Mouse (Mus musculus) myocyte (in vitro differentiated cells): Measurements from ENCODE around the gene Mrc2. TPM values are rescaled to one million over a fixed set of nuclear protein-coding genes. Genes with fewer than 3 reads are reported as not detected.

Source experiments
- H3K27me3 ChIP-seq: one replicate; pipeline ENCODE4 v1.6.1; 2011; ENCODE audit not compliant: control insufficient read depth, insufficient read depth, insufficient read length
- H3K36me3 ChIP-seq: one replicate; pipeline ENCODE4 v1.6.1; 2011; ENCODE audit not compliant: control insufficient read depth, insufficient read depth
- H3K4me2 ChIP-seq: one replicate; pipeline ENCODE4 v1.6.1; 2011; ENCODE audit warnings: low read depth, control low read depth
- H3K4me3 ChIP-seq: one replicate; pipeline ENCODE4 v1.5.1; 2011; ENCODE audit warnings: mild to moderate bottlenecking, control low read depth, moderate library complexity
- H3K79me2 ChIP-seq: one replicate; pipeline ENCODE4 v1.6.1; 2011; ENCODE audit not compliant: control insufficient read depth, insufficient read depth
- H3ac ChIP-seq: one replicate; pipeline ENCODE4 v1.6.1; 2011; ENCODE audit not compliant: control insufficient read depth, insufficient read length
- CEBPB ChIP-seq: IDR thresholded peaks from 2 replicates; pipeline ENCODE4 v1.6.1; 2011; ENCODE audit warnings: mild to moderate bottlenecking, moderate library complexity; ENCODE audit not compliant: poor library complexity, insufficient read depth, severe bottlenecking
- E2F4 ChIP-seq: IDR thresholded peaks from one replicate; pipeline ENCODE4 v1.6.1; 2011; ENCODE audit warnings: mild to moderate bottlenecking, control low read depth, moderate library complexity; ENCODE audit not compliant: insufficient read depth
- MAX ChIP-seq: IDR thresholded peaks from one replicate; pipeline ENCODE4 v1.6.1; 2011; ENCODE audit warnings: low read depth, mild to moderate bottlenecking, control low read depth
- MYOD1 ChIP-seq, 3 experiments: IDR thresholded peaks; one replicate each; pipeline ENCODE4 v1.6.1; 2011; ENCODE audit warnings: control low read depth in 2 of 3, low read depth in 2 of 3, mild to moderate bottlenecking in 2 of 3, moderate library complexity in 1 of 3; ENCODE audit not compliant: insufficient read length in 2 of 3, control insufficient read depth in 1 of 3
- MYOG ChIP-seq, 3 experiments: IDR thresholded peaks; one replicate each; pipeline ENCODE4 v1.6.1; 2011; ENCODE audit warnings: control low read depth in 2 of 3, low read depth in 2 of 3, mild to moderate bottlenecking in 2 of 3; ENCODE audit not compliant: insufficient read length in 2 of 3, control insufficient read depth in 1 of 3, insufficient read depth in 1 of 3
- POLR2A ChIP-seq: IDR thresholded peaks from one replicate; pipeline ENCODE4 v1.6.1; 2011; ENCODE audit warnings: low read depth, mild to moderate bottlenecking, control low read depth, moderate library complexity; ENCODE audit not compliant: insufficient read length
- POLR2AphosphoS2 ChIP-seq: IDR thresholded peaks from one replicate; pipeline ENCODE4 v1.6.1; 2011; ENCODE audit warnings: low read depth, control low read depth; ENCODE audit not compliant: insufficient read length
- REST ChIP-seq: IDR thresholded peaks from one replicate; pipeline ENCODE4 v1.6.1; 2011; ENCODE audit warnings: mild to moderate bottlenecking, control low read depth, moderate library complexity; ENCODE audit not compliant: insufficient read depth, insufficient read length
- SRF ChIP-seq: IDR thresholded peaks from one replicate; pipeline ENCODE4 v1.6.1; 2011; ENCODE audit warnings: low read depth; ENCODE audit not compliant: control insufficient read depth, insufficient read length
- TCF12 ChIP-seq: IDR thresholded peaks from one replicate; pipeline ENCODE4 v1.6.1; 2011; ENCODE audit warnings: mild to moderate bottlenecking, control low read depth; ENCODE audit not compliant: poor library complexity, insufficient read depth, severe bottlenecking
- TCF3 ChIP-seq: IDR thresholded peaks from one replicate; pipeline ENCODE4 v1.6.1; 2011; ENCODE audit warnings: low read depth, control low read depth; ENCODE audit not compliant: insufficient read length
- USF1 ChIP-seq: IDR thresholded peaks from one replicate; pipeline ENCODE4 v1.6.1; 2011; ENCODE audit warnings: low read depth, mild to moderate bottlenecking, control low read depth, moderate library complexity
- polyA plus RNA-seq: library from polyadenylated mRNA; unstranded; fragments of >200 nt; fragmentation: generic; extraction: Trizol; gene quantifications from one replicate; pipeline ENCODE4 v1.2.1, GENCODE M21; 2012; ENCODE audit warnings: missing spikeins

Gene Mrc2
- polyA plus RNA-seq, 1 experiment: 47.7 TPM

DNA sequence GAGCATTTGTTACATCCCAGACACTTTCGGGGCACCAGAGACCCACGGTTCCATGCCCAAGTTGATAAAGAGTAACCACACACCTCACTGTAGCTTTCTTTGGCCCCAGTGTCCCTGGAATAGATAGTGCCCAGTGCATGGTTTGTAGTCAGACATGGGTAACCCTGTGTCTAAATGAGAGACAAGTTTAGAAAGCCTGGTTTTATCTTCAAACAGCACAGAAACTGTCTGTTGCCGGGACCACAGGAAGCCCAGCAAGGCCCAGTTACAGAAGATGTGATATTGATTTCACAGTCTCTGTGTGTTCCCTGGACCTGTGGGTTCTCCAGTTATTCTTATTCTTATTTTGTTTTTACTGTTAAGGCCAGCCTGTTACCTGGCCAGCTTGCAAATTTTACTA, 74.7 kb downstream of the Mrc2 start:
- no peak overlapping the region for H3K4me2 ChIP-seq
- no peaks in the 10 kb centered on the region for H3K79me2 ChIP-seq
- H3K27me3 ChIP-seq: no peaks in the 10 kb centered on the region
- H3ac ChIP-seq: no peak overlapping the region
- H3K4me3 ChIP-seq: no peak overlapping the region
- H3K36me3 ChIP-seq: no peaks in the 10 kb centered on the region
- no peak for TF ChIP-seq MYOG (IDR thresholded peaks at IDR 0.05; ENCODE audit: control insufficient read depth in 1 of 3, insufficient read depth in 1 of 3, insufficient read length in 2 of 3, low read depth in 2 of 3)
- no peak for TF ChIP-seq REST
- TF ChIP-seq SRF: no peak
- TF ChIP-seq TCF3: no peak
- no peak for TF ChIP-seq TCF12
- no peak for TF ChIP-seq CEBPB
- no peak for TF ChIP-seq E2F4

GRCm38 (mm10) chr11:105368833-105369232, 76.4 kb downstream of the Mrc2 start:
- no peak overlapping the region for H3K4me3 ChIP-seq
- H3K27me3 ChIP-seq: no peaks in the 10 kb centered on the region
- no peaks in the 10 kb centered on the region for H3K36me3 ChIP-seq
- no peaks in the 10 kb centered on the region for H3K79me2 ChIP-seq
- TF ChIP-seq MYOG (IDR thresholded peaks at IDR 0.05; ENCODE audit: control insufficient read depth in 1 of 3, insufficient read depth in 1 of 3, insufficient read length in 2 of 3, low read depth in 2 of 3): no peak
- no peak for TF ChIP-seq MAX
- TF ChIP-seq TCF3: no peak
- no peak for TF ChIP-seq E2F4
- no peak for TF ChIP-seq USF1
- no peak for TF ChIP-seq TCF12
- no peak for TF ChIP-seq SRF
- no peak for TF ChIP-seq POLR2AphosphoS2
- no peak overlapping the region for H3K4me2 ChIP-seq
- H3ac ChIP-seq: no peak overlapping the region

DNA sequence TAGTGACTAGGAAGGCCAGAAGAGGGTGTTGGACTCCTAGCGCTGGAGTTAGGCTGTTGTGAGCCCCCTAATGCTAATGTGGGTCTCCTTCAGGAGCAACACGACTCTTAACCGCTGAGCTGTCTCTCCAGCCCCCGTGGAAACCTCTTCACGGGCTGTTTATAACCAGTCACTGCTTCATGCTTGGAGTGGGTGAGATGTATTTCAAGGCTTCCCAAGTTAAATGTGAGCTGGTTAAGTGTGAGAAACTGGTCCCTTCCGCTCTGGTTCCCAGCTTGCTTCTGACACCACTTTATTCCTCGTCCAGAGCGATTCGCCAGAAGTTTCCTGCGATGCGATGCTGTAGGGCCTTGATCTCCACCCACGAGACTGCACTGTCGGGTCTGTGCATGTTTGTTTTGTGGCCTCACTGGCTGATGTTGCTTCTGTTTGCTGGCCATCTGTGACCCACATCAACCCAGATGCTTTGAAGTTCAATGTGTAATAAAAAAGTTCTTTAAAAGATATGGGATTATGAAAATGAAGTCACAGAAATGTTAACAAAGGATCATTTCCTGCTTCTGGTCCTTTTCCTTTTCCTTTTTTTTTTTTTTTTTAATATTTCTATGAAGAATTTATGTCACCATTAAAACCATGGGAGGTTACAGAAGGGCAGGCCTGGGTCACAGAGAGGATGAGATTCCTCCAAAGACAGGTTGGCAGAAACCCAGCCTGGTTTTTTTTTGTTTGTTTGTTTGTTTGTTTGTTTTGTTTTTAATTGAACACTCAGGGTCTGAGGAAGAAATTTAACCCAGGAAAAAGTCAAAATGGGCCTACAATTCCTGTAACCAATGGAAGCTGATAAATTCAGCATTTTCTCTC, 77.3 kb downstream of the Mrc2 start:
- TF ChIP-seq SRF (no peak), REST (no peak), CEBPB (no peak), TCF12 (no peak), POLR2A (no peak), MYOD1 (IDR thresholded peaks at IDR 0.05; ENCODE audit: control insufficient read depth in 1 of 3, insufficient read length in 2 of 3, low read depth in 2 of 3) (no peak), POLR2AphosphoS2 (no peak), USF1 (no peak), E2F4 (no peak), MAX (no peak), TCF3 (no peak), MYOG (IDR thresholded peaks at IDR 0.05; ENCODE audit: control insufficient read depth in 1 of 3, insufficient read depth in 1 of 3, insufficient read length in 2 of 3, low read depth in 2 of 3) (no peak)
- Histone ChIP-seq H3ac (no peak overlapping the region), H3K79me2 (no peaks in the 10 kb centered on the region), H3K4me3 (no peak overlapping the region), H3K27me3 (no peaks in the 10 kb centered on the region), H3K4me2 (no peak overlapping the region), H3K36me3 (no peaks in the 10 kb centered on the region)

DNA sequence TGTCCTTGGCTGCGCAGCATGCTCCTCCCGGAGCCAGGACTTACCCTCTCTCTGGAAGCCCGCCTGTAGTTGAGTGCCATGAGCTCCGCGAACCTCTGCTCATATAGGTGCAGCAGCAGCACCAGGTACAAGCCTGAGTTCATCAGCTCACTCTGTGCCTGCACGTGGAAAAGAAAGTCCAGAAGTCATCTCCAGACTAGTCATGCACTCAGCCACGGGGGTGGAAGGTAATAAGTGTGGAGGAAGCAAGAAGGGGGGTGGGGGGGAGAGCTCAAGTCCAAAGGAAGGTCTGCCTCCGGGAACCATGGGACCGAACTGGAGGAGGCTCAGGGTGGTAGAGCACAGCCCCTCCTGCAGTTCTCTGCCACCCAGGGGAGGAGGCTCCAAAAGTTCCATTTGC, 79.4 kb downstream of the Mrc2 start:
- H3K27me3 ChIP-seq: no peaks in the 10 kb centered on the region
- no peaks in the 10 kb centered on the region for H3K79me2 ChIP-seq
- no peaks in the 10 kb centered on the region for H3K36me3 ChIP-seq
- TF ChIP-seq MAX (no peak), REST (no peak), SRF (no peak), POLR2AphosphoS2 (no peak), MYOD1 (IDR thresholded peaks at IDR 0.05; ENCODE audit: control insufficient read depth in 1 of 3, insufficient read length in 2 of 3, low read depth in 2 of 3) (no peak), POLR2A (no peak), TCF12 (no peak), USF1 (no peak), TCF3 (no peak), E2F4 (no peak), MYOG (IDR thresholded peaks at IDR 0.05; ENCODE audit: control insufficient read depth in 1 of 3, insufficient read depth in 1 of 3, insufficient read length in 2 of 3, low read depth in 2 of 3) (no peak), CEBPB (no peak)
- H3ac ChIP-seq: no peak overlapping the region
- H3K4me3 ChIP-seq: no peak overlapping the region
- H3K4me2 ChIP-seq: no peak overlapping the region

DNA sequence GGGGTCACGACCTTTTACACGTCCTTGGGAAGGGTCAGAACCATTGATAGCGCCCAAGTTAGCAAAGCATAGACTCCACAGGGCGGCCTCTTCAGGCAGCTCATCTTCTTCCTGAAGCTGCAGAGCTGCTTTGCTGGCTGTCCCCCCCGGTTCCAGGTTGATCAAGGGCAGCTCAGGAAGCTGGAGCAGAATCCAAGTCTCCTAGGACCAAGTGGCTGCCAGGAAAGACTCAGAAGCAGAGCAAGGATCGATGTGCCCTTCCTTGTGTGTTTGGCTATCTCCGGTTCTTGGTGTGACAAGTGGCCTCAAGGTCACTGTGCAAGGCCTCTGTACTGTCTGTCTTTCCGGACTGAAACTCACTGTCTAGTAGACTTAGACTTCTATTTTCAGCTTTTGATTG, 81.4 kb downstream of the Mrc2 start:
- TF ChIP-seq MAX (no peak), CEBPB (no peak), SRF (no peak), USF1 (no peak), TCF12 (no peak), REST (no peak), MYOD1 (IDR thresholded peaks at IDR 0.05; ENCODE audit: control insufficient read depth in 1 of 3, insufficient read length in 2 of 3, low read depth in 2 of 3) (no peak), E2F4 (no peak), TCF3 (no peak), POLR2AphosphoS2 (no peak), MYOG (IDR thresholded peaks at IDR 0.05; ENCODE audit: control insufficient read depth in 1 of 3, insufficient read depth in 1 of 3, insufficient read length in 2 of 3, low read depth in 2 of 3) (no peak), POLR2A (no peak)
- H3K79me2 ChIP-seq: no peaks in the 10 kb centered on the region
- H3ac ChIP-seq: no peak overlapping the region
- no peaks in the 10 kb centered on the region for H3K27me3 ChIP-seq
- H3K4me3 ChIP-seq: no peak overlapping the region
- no peaks in the 10 kb centered on the region for H3K36me3 ChIP-seq
- no peak overlapping the region for H3K4me2 ChIP-seq
